Mouse (Mus musculus): ENCODE results near the gene Slc29a4. TPM values are rescaled to one million over a fixed set of nuclear protein-coding genes. Genes with fewer than 3 reads are reported as not detected.

Slc29a4 gene
- polyA plus RNA-seq, 1 experiment from 2014 or later = 3.1 TPM

- no peaks in the 10 kb centered on the region for H3K9me3 ChIP-seq (replicated peaks; ENCODE audit: low read length)
- no peaks in the 10 kb centered on the region for H3K27me3 ChIP-seq (ENCODE audit: insufficient read depth, low read length)
- no peak for ATAC-seq (replicated peaks; ENCODE audit: low FRiP score, low read depth)
- H3K4me1 ChIP-seq (replicated peaks; ENCODE audit: insufficient read depth, low read length) = no peaks in the 10 kb centered on the region
- H3K4me3 ChIP-seq (replicated peaks; ENCODE audit: low read depth, low read length) = no peak overlapping the region
- DNase-seq (ENCODE audit: low spot score) = no peak
- H3K9ac ChIP-seq (ENCODE audit: low read depth, low read length) = no peak overlapping the region
- no peak overlapping the region for H3K4me2 ChIP-seq (ENCODE audit: low read length)
- 59% methylated on average over 11 of the region's 11 CpGs for WGBS
- H3K36me3 ChIP-seq (ENCODE audit: insufficient read depth, low read length) = peaks cover 66% of the 10 kb centered on the region
- TF ChIP-seq CTCF (IDR thresholded peaks at IDR 0.05; ENCODE audit: low read depth) = no peak
- no peak overlapping the region for H3K27ac ChIP-seq
Observed at GRCm38 (mm10) chr5:142764306-142764705, 72.0 kb downstream of the Slc29a4 start.

DNA sequence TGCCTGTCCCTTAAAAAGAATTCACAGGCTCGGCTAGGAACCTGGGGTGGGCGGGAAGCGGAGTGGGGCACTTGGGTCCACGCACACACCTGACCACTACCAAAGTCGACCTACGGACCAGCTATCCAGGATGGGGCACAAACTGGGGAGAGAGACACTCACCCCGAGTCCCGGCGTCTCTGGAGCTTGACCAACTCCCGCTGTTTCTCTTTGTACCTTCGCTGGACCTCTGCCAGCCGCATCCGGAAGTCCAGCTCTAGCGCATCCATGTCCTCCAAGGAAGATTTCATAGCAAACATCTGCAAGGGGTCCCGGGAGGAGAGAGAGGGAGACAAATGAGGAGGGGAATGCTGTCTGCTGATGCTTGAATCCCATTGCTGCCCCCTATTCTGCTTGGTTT lies 72.6 kb downstream of the Slc29a4 start:
- ATAC-seq (replicated peaks; ENCODE audit: low FRiP score, low read depth) = no peak

DNA sequence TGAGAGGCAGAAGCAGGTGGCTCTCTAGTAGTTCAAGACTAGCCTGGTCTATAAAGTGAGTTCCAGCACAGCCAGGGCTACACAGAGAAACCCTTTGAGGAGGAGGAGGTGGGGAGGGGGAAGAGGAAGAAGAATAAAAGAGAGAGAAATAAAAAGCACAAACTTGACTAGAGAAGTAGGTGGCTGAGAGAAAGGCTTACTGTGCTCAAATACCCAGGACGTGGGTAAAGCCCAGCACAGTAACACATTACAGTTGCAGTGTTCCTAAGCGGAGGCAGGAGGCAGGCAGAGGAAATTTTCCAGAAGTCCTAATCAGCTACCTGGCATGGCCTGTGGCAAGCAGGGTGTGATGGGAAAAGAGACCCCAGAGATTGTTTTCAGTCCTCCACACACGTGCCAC lies 74.4 kb downstream of the Slc29a4 start:
- Histone ChIP-seq H3K4me3 (replicated peaks; ENCODE audit: low read depth, low read length) (no peak overlapping the region), H3K27ac (no peak overlapping the region), H3K9ac (ENCODE audit: low read depth, low read length) (no peak overlapping the region), H3K4me1 (replicated peaks; ENCODE audit: insufficient read depth, low read length) (no peaks in the 10 kb centered on the region), H3K4me2 (ENCODE audit: low read length) (no peak overlapping the region), H3K27me3 (ENCODE audit: insufficient read depth, low read length) (no peaks in the 10 kb centered on the region), H3K36me3 (ENCODE audit: insufficient read depth, low read length) (peaks cover 62% of the 10 kb centered on the region), H3K9me3 (replicated peaks; ENCODE audit: low read length) (no peaks in the 10 kb centered on the region)
- no peak for TF ChIP-seq CTCF (IDR thresholded peaks at IDR 0.05; ENCODE audit: low read depth)
- DNase-seq (ENCODE audit: low spot score) = no peak
- no peak for ATAC-seq (replicated peaks; ENCODE audit: low FRiP score, low read depth)
- WGBS = 89% methylated on average over 3 of the region's 3 CpGs

More for the DNA sequence above, 72.6 kb downstream of the Slc29a4 start:
- H3K4me3 ChIP-seq (replicated peaks; ENCODE audit: low read depth, low read length) = no peak overlapping the region
- H3K27ac ChIP-seq = no peak overlapping the region
- no peaks in the 10 kb centered on the region for H3K4me1 ChIP-seq (replicated peaks; ENCODE audit: insufficient read depth, low read length)
- peaks cover 60% of the 10 kb centered on the region for H3K36me3 ChIP-seq (ENCODE audit: insufficient read depth, low read length)
- H3K9ac ChIP-seq (ENCODE audit: low read depth, low read length) = no peak overlapping the region
- H3K9me3 ChIP-seq (replicated peaks; ENCODE audit: low read length) = no peaks in the 10 kb centered on the region
- H3K27me3 ChIP-seq (ENCODE audit: insufficient read depth, low read length) = no peaks in the 10 kb centered on the region
- no peak for DNase-seq (ENCODE audit: low spot score)
- H3K4me2 ChIP-seq (ENCODE audit: low read length) = no peak overlapping the region
- no peak for TF ChIP-seq CTCF (IDR thresholded peaks at IDR 0.05; ENCODE audit: low read depth)
- WGBS = 82% methylated on average over 15 of the region's 15 CpGs

- Histone ChIP-seq H3K4me3 (replicated peaks; ENCODE audit: low read depth, low read length) (no peak overlapping the region), H3K27ac (no peak overlapping the region), H3K27me3 (ENCODE audit: insufficient read depth, low read length) (no peaks in the 10 kb centered on the region), H3K4me1 (replicated peaks; ENCODE audit: insufficient read depth, low read length) (no peaks in the 10 kb centered on the region), H3K4me2 (ENCODE audit: low read length) (no peak overlapping the region), H3K9me3 (replicated peaks; ENCODE audit: low read length) (no peaks in the 10 kb centered on the region), H3K9ac (ENCODE audit: low read depth, low read length) (no peak overlapping the region), H3K36me3 (ENCODE audit: insufficient read depth, low read length) (peaks cover 63% of the 10 kb centered on the region)
- ATAC-seq (replicated peaks; ENCODE audit: low FRiP score, low read depth) = no peak; the same call in 1 of the 2 replicates
- 19% methylated on average over 7 of the region's 7 CpGs for WGBS
- TF ChIP-seq CTCF (IDR thresholded peaks at IDR 0.05; ENCODE audit: low read depth) = peak; percentile 79
- DNase-seq (ENCODE audit: low spot score) = peak; percentile 93
Observed at GRCm38 (mm10) chr5:142767937-142768336, 75.6 kb downstream of the Slc29a4 start.

GRCm38 (mm10) chr5:142768352-142769267 lies 76.3 kb downstream of the Slc29a4 start:
- Histone ChIP-seq H3K4me1 (replicated peaks; ENCODE audit: insufficient read depth, low read length) (no peaks in the 10 kb centered on the region), H3K9me3 (replicated peaks; ENCODE audit: low read length) (no peaks in the 10 kb centered on the region), H3K27me3 (ENCODE audit: insufficient read depth, low read length) (no peaks in the 10 kb centered on the region), H3K4me2 (ENCODE audit: low read length) (no peak overlapping the region), H3K9ac (ENCODE audit: low read depth, low read length) (no peak overlapping the region), H3K36me3 (ENCODE audit: insufficient read depth, low read length) (peaks cover 63% of the 10 kb centered on the region), H3K4me3 (replicated peaks; ENCODE audit: low read depth, low read length) (no peak overlapping the region), H3K27ac (no peak overlapping the region)
- DNase-seq (ENCODE audit: low spot score) = no peak
- 51% methylated on average over 10 of the region's 10 CpGs for WGBS
- ATAC-seq (replicated peaks; ENCODE audit: low FRiP score, low read depth) = no peak
- no peak for TF ChIP-seq CTCF (IDR thresholded peaks at IDR 0.05; ENCODE audit: low read depth)

DNA sequence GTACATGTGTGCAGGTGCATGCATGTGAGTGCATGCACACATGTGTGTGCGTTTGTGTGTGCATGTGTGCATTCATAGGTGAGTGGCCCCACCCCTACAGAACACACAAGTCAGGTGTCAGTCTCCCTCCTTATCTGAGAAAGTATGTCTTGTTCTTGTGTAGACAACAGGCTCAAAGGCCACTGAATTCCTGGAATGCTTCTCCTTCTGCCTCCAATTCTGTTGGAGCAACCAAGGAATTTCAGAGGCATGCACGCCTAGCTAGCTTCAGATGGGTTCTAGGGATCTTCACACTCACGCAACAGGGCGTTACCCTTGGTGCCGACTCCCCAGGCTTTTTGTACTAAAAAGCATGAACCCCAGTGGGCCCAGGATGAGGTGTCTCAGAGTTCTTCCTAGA lies 77.3 kb downstream of the Slc29a4 start:
- H3K27me3 ChIP-seq (ENCODE audit: insufficient read depth, low read length) = no peaks in the 10 kb centered on the region
- H3K27ac ChIP-seq = 0 out of 2 replicates have a peak overlapping the region, but pooled peaks have one; percentile 36
- H3K4me1 ChIP-seq (replicated peaks; ENCODE audit: insufficient read depth, low read length) = no peaks in the 10 kb centered on the region
- no peak for TF ChIP-seq CTCF (IDR thresholded peaks at IDR 0.05; ENCODE audit: low read depth)
- peak; percentile 40 for DNase-seq (ENCODE audit: low spot score)
- H3K9me3 ChIP-seq (replicated peaks; ENCODE audit: low read length) = no peaks in the 10 kb centered on the region
- no peak for ATAC-seq (replicated peaks; ENCODE audit: low FRiP score, low read depth)
- H3K9ac ChIP-seq (ENCODE audit: low read depth, low read length) = no peak overlapping the region
- H3K4me2 ChIP-seq (ENCODE audit: low read length) = no peak overlapping the region
- no peak overlapping the region for H3K4me3 ChIP-seq (replicated peaks; ENCODE audit: low read depth, low read length)
- peaks cover 63% of the 10 kb centered on the region for H3K36me3 ChIP-seq (ENCODE audit: insufficient read depth, low read length)
- 64% methylated on average over 5 of the region's 5 CpGs for WGBS
